Mouse (Mus musculus): Measurements from ENCODE around the gene Lgr4. TPM values are rescaled to one million over a fixed set of nuclear protein-coding genes. Genes with fewer than 3 reads are reported as not detected.

Lgr4 gene
- polyA plus RNA-seq, 1 experiment from 2014 or later = 3.0 TPM

Other genes starting within 250 kb of the Lgr4 start
- gene Bdnf, start 242.9 kb upstream of the Lgr4 start, polyA plus RNA-seq (2015; fragmentation: Nextera tagmentation; extraction: Ambion mirVana) = 0.09 and 0.10 TPM in 2 replicates
- gene Lin7c, start 26.8 kb upstream of the Lgr4 start, polyA plus RNA-seq (2015; fragmentation: Nextera tagmentation; extraction: Ambion mirVana) = 17.3 and 18.1 TPM in 2 replicates
- gene Ccdc34, start 100.2 kb downstream of the Lgr4 start, polyA plus RNA-seq (2015; fragmentation: Nextera tagmentation; extraction: Ambion mirVana) = 16.7 and 19.4 TPM in 2 replicates